Mouse (Mus musculus): Measurements from ENCODE around the gene Gm10447. TPM values are rescaled to one million over a fixed set of nuclear protein-coding genes. Genes with fewer than 3 reads are reported as not detected.

Gene Gm10447
- polyA plus RNA-seq, 1 experiment from 2014 or later = not detected

- 0 out of 2 replicates have a peak, but pooled peaks cover 2% of the 10 kb centered on the region for H3K4me1 ChIP-seq (ENCODE audit: insufficient read depth, low read depth, low read length)
- no peak for ATAC-seq
- no peak overlapping the region for H3K9ac ChIP-seq (replicated peaks; ENCODE audit: low read depth)
- 14% methylated on average over 15 of the region's 15 CpGs for WGBS
- no peak overlapping the region for H3K4me3 ChIP-seq (ENCODE audit: low read depth, low read length)
- H3K27ac ChIP-seq (ENCODE audit: low read length) = no peak overlapping the region
- no peaks in the 10 kb centered on the region for H3K36me3 ChIP-seq (ENCODE audit: insufficient read depth, low read length)
- no peaks in the 10 kb centered on the region for H3K9me3 ChIP-seq (ENCODE audit: low read length)
- TF ChIP-seq CTCF (IDR thresholded peaks at IDR 0.05) (no peak), EP300 (IDR thresholded peaks at IDR 0.05) (no peak)
- DNase-seq (ENCODE audit: low spot score) = no peak
- H3K4me2 ChIP-seq (replicated peaks; ENCODE audit: low read depth, low read length) = no peak overlapping the region
- H3K27me3 ChIP-seq (replicated peaks; ENCODE audit: insufficient read depth, low read length) = no peaks in the 10 kb centered on the region
Observed at GRCm38 (mm10) chr11:53450070-53450705, 6.7 kb downstream of the Gm10447 start.

DNA sequence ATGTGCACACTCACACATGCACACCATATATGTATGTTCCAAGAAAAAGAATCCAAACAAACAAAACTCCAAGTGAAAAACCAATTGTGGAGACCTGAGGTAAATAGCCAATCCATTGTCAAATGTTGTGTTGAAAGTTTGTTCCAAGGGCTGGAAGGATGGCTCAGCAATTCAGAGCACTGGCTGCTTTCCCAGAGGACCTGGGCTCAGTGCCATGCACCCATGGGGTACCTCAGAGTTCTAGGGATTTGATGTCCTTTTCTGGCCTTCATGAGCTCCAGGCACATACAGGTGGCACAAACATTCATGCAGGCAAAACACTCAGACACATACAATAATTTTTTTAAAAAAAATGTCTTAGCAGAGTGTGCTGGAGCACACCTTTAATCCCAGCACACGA lies 8.4 kb downstream of the Gm10447 start:
- H3K4me3 ChIP-seq (ENCODE audit: low read depth, low read length) = no peak overlapping the region
- WGBS = 93% methylated on average over 1 of the region's 1 CpGs
- ATAC-seq = no peak
- no peak overlapping the region for H3K4me2 ChIP-seq (replicated peaks; ENCODE audit: low read depth, low read length)
- H3K27ac ChIP-seq (ENCODE audit: low read length) = no peak overlapping the region
- TF ChIP-seq EP300 (IDR thresholded peaks at IDR 0.05) (no peak), CTCF (IDR thresholded peaks at IDR 0.05) (no peak)
- no peaks in the 10 kb centered on the region for H3K27me3 ChIP-seq (replicated peaks; ENCODE audit: insufficient read depth, low read length)
- no peaks in the 10 kb centered on the region for H3K36me3 ChIP-seq (ENCODE audit: insufficient read depth, low read length)
- H3K4me1 ChIP-seq (ENCODE audit: insufficient read depth, low read depth, low read length) = 0 out of 2 replicates have a peak, but pooled peaks cover 2% of the 10 kb centered on the region
- H3K9me3 ChIP-seq (ENCODE audit: low read length) = no peaks in the 10 kb centered on the region
- no peak for DNase-seq (ENCODE audit: low spot score)
- no peak overlapping the region for H3K9ac ChIP-seq (replicated peaks; ENCODE audit: low read depth)

DNA sequence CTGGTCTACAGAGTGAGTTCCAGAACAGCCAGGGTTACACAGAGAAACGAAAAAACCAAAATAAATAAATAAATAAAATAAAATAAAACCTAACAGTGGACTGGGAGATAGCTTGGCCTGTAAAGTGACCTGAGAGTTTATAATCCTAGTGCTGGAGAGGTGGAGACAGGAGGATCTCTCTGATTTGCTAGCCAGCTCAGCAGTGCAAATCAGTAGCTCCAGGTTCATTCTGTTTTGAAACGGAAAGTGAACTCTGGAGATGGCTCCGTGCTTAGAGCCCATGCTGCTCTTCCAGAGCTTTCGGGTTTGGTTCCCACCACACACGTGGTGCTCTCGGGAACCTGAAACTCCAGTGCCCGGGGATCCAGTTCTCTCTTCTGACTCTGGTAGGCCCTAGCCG lies 8.9 kb downstream of the Gm10447 start:
- H3K9ac ChIP-seq (replicated peaks; ENCODE audit: low read depth) = no peak overlapping the region
- no peaks in the 10 kb centered on the region for H3K9me3 ChIP-seq (ENCODE audit: low read length)
- H3K4me3 ChIP-seq (ENCODE audit: low read depth, low read length) = no peak overlapping the region
- DNase-seq (ENCODE audit: low spot score) = no peak
- no peak for ATAC-seq
- H3K36me3 ChIP-seq (ENCODE audit: insufficient read depth, low read length) = no peaks in the 10 kb centered on the region
- 93% methylated on average over 8 of the region's 8 CpGs for WGBS
- no peaks in the 10 kb centered on the region for H3K27me3 ChIP-seq (replicated peaks; ENCODE audit: insufficient read depth, low read length)
- TF ChIP-seq CTCF (IDR thresholded peaks at IDR 0.05) = no peak
- no peak for TF ChIP-seq EP300 (IDR thresholded peaks at IDR 0.05)
- no peak overlapping the region for H3K4me2 ChIP-seq (replicated peaks; ENCODE audit: low read depth, low read length)
- no peak overlapping the region for H3K27ac ChIP-seq (ENCODE audit: low read length)
- 0 out of 2 replicates have a peak, but pooled peaks cover 2% of the 10 kb centered on the region for H3K4me1 ChIP-seq (ENCODE audit: insufficient read depth, low read depth, low read length)

DNA sequence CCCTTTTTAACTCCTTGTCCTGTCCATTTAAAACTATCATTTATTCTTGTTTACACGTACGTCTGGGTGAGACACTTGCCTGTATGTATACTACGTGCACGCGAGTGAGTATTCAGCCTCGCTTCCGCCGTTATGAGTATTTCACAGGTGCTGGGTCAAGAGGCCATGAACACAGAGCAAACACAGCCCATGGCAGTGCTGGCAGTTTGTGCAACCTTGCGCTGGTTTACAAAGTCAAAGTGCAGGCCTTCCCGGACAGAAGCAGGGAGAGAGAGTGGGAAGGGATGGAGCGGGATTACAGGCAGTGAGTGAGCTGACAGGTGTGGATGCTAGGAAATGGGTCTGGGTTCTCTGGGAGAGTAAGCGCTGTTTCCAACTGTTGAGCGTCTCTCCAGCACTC lies 10.7 kb downstream of the Gm10447 start:
- no peak overlapping the region for H3K4me2 ChIP-seq (replicated peaks; ENCODE audit: low read depth, low read length)
- H3K9me3 ChIP-seq (ENCODE audit: low read length) = no peaks in the 10 kb centered on the region
- no peak overlapping the region for H3K4me3 ChIP-seq (ENCODE audit: low read depth, low read length)
- H3K9ac ChIP-seq (replicated peaks; ENCODE audit: low read depth) = no peak overlapping the region
- TF ChIP-seq EP300 (IDR thresholded peaks at IDR 0.05) (no peak), CTCF (IDR thresholded peaks at IDR 0.05) (no peak)
- no peak overlapping the region for H3K27ac ChIP-seq (ENCODE audit: low read length)
- 57% methylated on average over 13 of the region's 13 CpGs for WGBS
- H3K36me3 ChIP-seq (ENCODE audit: insufficient read depth, low read length) = no peaks in the 10 kb centered on the region
- ATAC-seq (no peak), DNase-seq (ENCODE audit: low spot score) (no peak)
- H3K4me1 ChIP-seq (ENCODE audit: insufficient read depth, low read depth, low read length) = 0 out of 2 replicates have a peak, but pooled peaks cover 2% of the 10 kb centered on the region
- H3K27me3 ChIP-seq (replicated peaks; ENCODE audit: insufficient read depth, low read length) = no peaks in the 10 kb centered on the region

GRCm38 (mm10) chr11:53445562-53445961 lies 11.3 kb downstream of the Gm10447 start:
- no peak for TF ChIP-seq EP300 (IDR thresholded peaks at IDR 0.05)
- TF ChIP-seq CTCF (IDR thresholded peaks at IDR 0.05) = no peak
- no peak for DNase-seq (ENCODE audit: low spot score)
- 0 out of 2 replicates have a peak, but pooled peaks cover 2% of the 10 kb centered on the region for H3K4me1 ChIP-seq (ENCODE audit: insufficient read depth, low read depth, low read length)
- no peaks in the 10 kb centered on the region for H3K9me3 ChIP-seq (ENCODE audit: low read length)
- no peak overlapping the region for H3K4me2 ChIP-seq (replicated peaks; ENCODE audit: low read depth, low read length)
- 53% methylated on average over 13 of the region's 13 CpGs for WGBS
- no peak for ATAC-seq
- H3K27ac ChIP-seq (ENCODE audit: low read length) = no peak overlapping the region
- H3K4me3 ChIP-seq (ENCODE audit: low read depth, low read length) = no peak overlapping the region
- no peaks in the 10 kb centered on the region for H3K27me3 ChIP-seq (replicated peaks; ENCODE audit: insufficient read depth, low read length)
- no peaks in the 10 kb centered on the region for H3K36me3 ChIP-seq (ENCODE audit: insufficient read depth, low read length)
- no peak overlapping the region for H3K9ac ChIP-seq (replicated peaks; ENCODE audit: low read depth)

DNA sequence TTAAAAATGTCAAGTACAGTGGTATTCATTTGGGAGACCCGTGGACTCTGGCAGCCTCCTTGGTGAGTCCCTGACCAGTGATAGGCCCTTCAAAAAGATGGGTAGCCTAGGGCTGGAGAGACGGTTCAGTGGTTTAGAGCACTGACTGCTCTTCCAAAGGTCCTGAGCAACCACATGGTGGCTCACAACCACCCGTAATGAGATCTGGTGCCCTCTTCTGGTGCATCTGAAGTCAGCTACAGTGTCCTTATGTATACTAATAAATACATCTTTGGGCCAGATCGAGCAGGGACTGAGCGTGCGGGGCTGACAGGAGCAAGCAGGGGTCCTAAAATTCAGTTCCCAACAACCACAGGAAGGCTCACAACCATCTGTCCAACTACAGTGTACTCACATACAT lies 13.0 kb downstream of the Gm10447 start:
- Histone ChIP-seq H3K4me3 (ENCODE audit: low read depth, low read length) (no peak overlapping the region), H3K4me2 (replicated peaks; ENCODE audit: low read depth, low read length) (no peak overlapping the region), H3K27ac (ENCODE audit: low read length) (no peak overlapping the region), H3K9me3 (ENCODE audit: low read length) (no peaks in the 10 kb centered on the region), H3K27me3 (replicated peaks; ENCODE audit: insufficient read depth, low read length) (no peaks in the 10 kb centered on the region), H3K9ac (replicated peaks; ENCODE audit: low read depth) (no peak overlapping the region), H3K36me3 (ENCODE audit: insufficient read depth, low read length) (no peaks in the 10 kb centered on the region), H3K4me1 (ENCODE audit: insufficient read depth, low read depth, low read length) (no peaks in the 10 kb centered on the region)
- DNase-seq (ENCODE audit: low spot score) (no peak), ATAC-seq (0 out of 2 replicates have a peak, but pooled peaks have one; percentile 19)
- peak; percentile 75 for TF ChIP-seq CTCF (IDR thresholded peaks at IDR 0.05)
- TF ChIP-seq EP300 (IDR thresholded peaks at IDR 0.05) = no peak
- 32% methylated on average over 6 of the region's 6 CpGs for WGBS

Measured in lung, postnatal 0 days (tissue).